ENCODE assay signal across 10 mouse cellular contexts in genomic region chr4:147518981-147519380, GRCm38 (mm10). TPM values are rescaled to one million over a fixed set of nuclear protein-coding genes. Genes with fewer than 3 reads are reported as not detected.
A peak's percentile ranks its signal among the peaks of the same experiment; 100 is the strongest.
DNase-seq lines count a peak whose midpoint lies in the region; ATAC-seq and TF ChIP-seq lines count a peak whose summit lies in the region.
"Had no signal": no experiment of that assay in that cellular context is flagged by ENCODE, and none has a peak within 500 bp of the region (broad histone marks: within the 10 kb centered on the region; RNA-seq: fewer than 3 reads in every experiment).

No protein-coding gene starts in this region.

- no peaks in the 10 kb centered on the region for H3K36me3 ChIP-seq in intestine, embryonic 16.5 days (ENCODE audit: control insufficient read depth, insufficient read depth, low read length)
- H3K36me3 ChIP-seq in intestine, embryonic 15.5 days: no peaks in the 10 kb centered on the region
- no peaks in the 10 kb centered on the region for H3K36me3 ChIP-seq in G1E (replicated peaks)
- H3K36me3 ChIP-seq in midbrain, embryonic 13.5 days: no peaks in the 10 kb centered on the region

- H3K9me3 ChIP-seq in intestine, embryonic 16.5 days (ENCODE audit: control insufficient read depth, low read length): peaks cover 28% of the 10 kb centered on the region
- H3K9me3 ChIP-seq in intestine, embryonic 15.5 days: peaks cover 15% of the 10 kb centered on the region; the same call in 1 of the 2 replicates
- H3K9me3 ChIP-seq in G1E (replicated peaks): peaks cover 33% of the 10 kb centered on the region
- H3K9me3 ChIP-seq in midbrain, embryonic 13.5 days: peaks cover 74% of the 10 kb centered on the region

- H3K4me2 ChIP-seq in intestine, embryonic 16.5 days (ENCODE audit: low read depth, low read length): no peak overlapping the region
- H3K4me2 ChIP-seq in intestine, embryonic 15.5 days (replicated peaks): no peak overlapping the region
- no peak overlapping the region for H3K4me2 ChIP-seq in midbrain, embryonic 13.5 days (replicated peaks)

- no peak overlapping the region for H3K4me3 ChIP-seq in intestine, embryonic 16.5 days (ENCODE audit: low read length)
- no peak overlapping the region for H3K4me3 ChIP-seq in intestine, embryonic 15.5 days (replicated peaks)
- H3K4me3 ChIP-seq in G1E (ENCODE audit: low read depth, low read length): no peak overlapping the region
- H3K4me3 ChIP-seq in midbrain, embryonic 13.5 days (replicated peaks): no peak overlapping the region

- no peaks in the 10 kb centered on the region for H3K4me1 ChIP-seq in intestine, embryonic 16.5 days (ENCODE audit: control insufficient read depth, insufficient read depth, low read length)
- no peaks in the 10 kb centered on the region for H3K4me1 ChIP-seq in intestine, embryonic 15.5 days (replicated peaks)
- no peaks in the 10 kb centered on the region for H3K4me1 ChIP-seq in G1E (ENCODE audit: insufficient read depth, low read depth, low read length)
- H3K4me1 ChIP-seq in midbrain, embryonic 13.5 days (replicated peaks): no peaks in the 10 kb centered on the region

- WGBS in intestine, embryonic 16.5 days: 72% methylated on average over 2 of the region's 2 CpGs
- WGBS in intestine, embryonic 15.5 days: 73% methylated on average over 2 of the region's 2 CpGs
- 72% methylated on average over 2 of the region's 2 CpGs for WGBS in midbrain, embryonic 13.5 days

- no peak overlapping the region for H3K9ac ChIP-seq in intestine, embryonic 16.5 days (ENCODE audit: low read depth, low read length)
- no peak overlapping the region for H3K9ac ChIP-seq in intestine, embryonic 15.5 days
- no peak overlapping the region for H3K9ac ChIP-seq in midbrain, embryonic 13.5 days (replicated peaks)

- no peak for DNase-seq in cerebellum, adult 11-12 months
- no peak for DNase-seq in G1E (ENCODE audit: low spot score)
- DNase-seq in right cerebral cortex, postnatal 14 days: no peak
- DNase-seq in gastrocnemius, adult 18-20 months (ENCODE audit: low spot score): no peak
- DNase-seq: gastrocnemius, postnatal 36 days had no signal

- ATAC-seq in cerebellum, adult (ENCODE audit: insufficient number of reproducible peaks, low FRiP score, low TSS enrichment): 0 out of 2 replicates have a peak, but pooled peaks have one; percentile 20
- peak; percentile 38; the same call in 1 of the 2 replicates for ATAC-seq in intestine, embryonic 16.5 days
- ATAC-seq in intestine, embryonic 15.5 days: no peak; the same call in 1 of the 2 replicates
- ATAC-seq in G1E (ENCODE audit: extremely low read depth, insufficient number of reproducible peaks, low FRiP score, poor library complexity, severe bottlenecking): peak; percentile 5; the same call in 1 of the 2 replicates
- 0 out of 2 replicates have a peak, but pooled peaks have one; percentile 27 for ATAC-seq in midbrain, embryonic 13.5 days

- H3K27ac ChIP-seq in intestine, embryonic 16.5 days (ENCODE audit: low read length): no peak overlapping the region
- no peak overlapping the region for H3K27ac ChIP-seq in intestine, embryonic 15.5 days
- no peak overlapping the region for H3K27ac ChIP-seq in midbrain, embryonic 13.5 days

- H3K27me3 ChIP-seq in intestine, embryonic 16.5 days (replicated peaks; ENCODE audit: control insufficient read depth, insufficient read depth, low read length): no peaks in the 10 kb centered on the region
- H3K27me3 ChIP-seq in intestine, embryonic 15.5 days (replicated peaks): no peaks in the 10 kb centered on the region
- H3K27me3 ChIP-seq in G1E (ENCODE audit: insufficient read depth, low read length): no peaks in the 10 kb centered on the region
- H3K27me3 ChIP-seq in midbrain, embryonic 13.5 days: no peaks in the 10 kb centered on the region

- TF ChIP-seq CTCF in G1E (IDR thresholded peaks at IDR 0.05; ENCODE audit: low read depth, low read length): no peak

RNA-seq across cellular contexts. Expression of gene Gm16503, which starts 21.0 kb away (rescaled TPM):
- polyA plus RNA-seq in intestine, embryonic 16.5 days (2015; fragmentation: Nextera tagmentation; extraction: Ambion mirVana): 0.11 and 0.18 TPM in 2 replicates
- 0.24 and 0.30 TPM in 2 replicates for polyA plus RNA-seq in intestine, embryonic 15.5 days (2015; fragmentation: Nextera tagmentation; extraction: Ambion mirVana)
- 0.29 TPM in 1 of 2 replicates, not detected in the other for total RNA-seq in G1E (2014; fragmentation: Nextera tagmentation)
- total RNA-seq in G1E (2017): 0.17 and 0.22 TPM in 2 replicates
- polyA plus RNA-seq in G1E (2012): not detected in 2 replicates
- 0.63 and 0.75 TPM in 2 replicates for polyA plus RNA-seq in midbrain, embryonic 13.5 days (2015; fragmentation: Nextera tagmentation; extraction: Ambion mirVana)
- total RNA-seq in gastrocnemius, adult 18-20 months (2021): not detected
- polyA plus RNA-seq: large intestine, adult 2 months had no signal

RNA-seq across cellular contexts. Expression of gene Zfp982, which starts 26.8 kb away (rescaled TPM):
- 2.9 and 3.1 TPM in 2 replicates for polyA plus RNA-seq in intestine, embryonic 16.5 days (2015; fragmentation: Nextera tagmentation; extraction: Ambion mirVana)
- polyA plus RNA-seq in intestine, embryonic 15.5 days (2015; fragmentation: Nextera tagmentation; extraction: Ambion mirVana): 4.0 and 5.2 TPM in 2 replicates
- total RNA-seq in G1E (2014; fragmentation: Nextera tagmentation): 0.68 TPM in 1 of 2 replicates, not detected in the other
- 0.35 and 0.44 TPM in 2 replicates for total RNA-seq in G1E (2017)
- not detected in 2 replicates for polyA plus RNA-seq in G1E (2012)
- 4.0 and 4.6 TPM in 2 replicates for polyA plus RNA-seq in midbrain, embryonic 13.5 days (2015; fragmentation: Nextera tagmentation; extraction: Ambion mirVana)
- total RNA-seq in gastrocnemius, adult 18-20 months (2021): 1 to 10 TPM; 1.8 to 2.8 TPM

RNA-seq across cellular contexts. Expression of gene Zfp985, which starts 34.1 kb away (rescaled TPM):
- 0.26 TPM in 2 replicates for polyA plus RNA-seq in intestine, embryonic 16.5 days (2015; fragmentation: Nextera tagmentation; extraction: Ambion mirVana)
- 0.33 and 0.49 TPM in 2 replicates for polyA plus RNA-seq in intestine, embryonic 15.5 days (2015; fragmentation: Nextera tagmentation; extraction: Ambion mirVana)
- total RNA-seq in G1E (2014; fragmentation: Nextera tagmentation) (3.6 and 4.3 TPM in 2 replicates), G1E (2017) (3.7 and 4.1 TPM in 2 replicates)
- 0.02 and 0.11 TPM in 2 replicates for polyA plus RNA-seq in G1E (2012)
- 0.07 TPM in 1 of 2 replicates, not detected in the other for polyA plus RNA-seq in midbrain, embryonic 13.5 days (2015; fragmentation: Nextera tagmentation; extraction: Ambion mirVana)
- under 1 TPM in 1 of 2 experiments, not detected in 1; 0.07 TPM for total RNA-seq in gastrocnemius, adult 18-20 months (2021)
- polyA plus RNA-seq: large intestine, adult 2 months had no signal
